Mouse (Mus musculus) forebrain, embryonic 13.5 days (tissue): Measurements from ENCODE around the gene Hist1h4d. TPM values are rescaled to one million over a fixed set of nuclear protein-coding genes. Genes with fewer than 3 reads are reported as not detected.
"Not testable (repeated sequence)": the region's sequence is repeated elsewhere in the genome, so short reads cannot be mapped to it uniquely, and the experiment has no call there.

Source experiments
- ATAC-seq: fragments of 200-750 bp; cut with Nextera tagmentation; 2 replicates; pipeline ENCODE4 v1.8.0; 2017
- H3K27ac ChIP-seq: fragments of 300-500 bp; sonication (generic); 2 replicates; pipeline ENCODE4 v1.5.1; 2015; ENCODE audit warnings: inconsistent platforms, mild to moderate bottlenecking, moderate library complexity
- H3K27me3 ChIP-seq: fragments of 300-500 bp; sonication (generic); 2 replicates; pipeline ENCODE4 v1.6.1; 2015; ENCODE audit warnings: mild to moderate bottlenecking, inconsistent platforms
- H3K36me3 ChIP-seq: fragments of 300-500 bp; sonication (generic); 2 replicates; pipeline ENCODE4 v1.6.1; 2015; ENCODE audit warnings: mild to moderate bottlenecking, inconsistent platforms; ENCODE audit not compliant: poor library complexity, severe bottlenecking
- H3K4me1 ChIP-seq: fragments of 300-500 bp; sonication (generic); 2 replicates; pipeline ENCODE4 v1.6.1; 2015; ENCODE audit warnings: inconsistent platforms
- H3K4me2 ChIP-seq: fragments of 300-500 bp; sonication (generic); 2 replicates; pipeline ENCODE4 v1.6.1; 2015; ENCODE audit warnings: inconsistent platforms, mild to moderate bottlenecking, moderate library complexity
- H3K4me3 ChIP-seq: fragments of 300-500 bp; sonication (generic); 2 replicates; pipeline ENCODE4 v1.5.1; 2015; ENCODE audit warnings: mild to moderate bottlenecking, inconsistent platforms
- H3K9ac ChIP-seq: fragments of 300-500 bp; sonication (generic); 2 replicates; pipeline ENCODE4 v1.6.1; 2015; ENCODE audit warnings: mild to moderate bottlenecking, inconsistent platforms
- H3K9me3 ChIP-seq: fragments of 300-500 bp; sonication (generic); replicated peaks from 2 replicates; pipeline ENCODE4 v1.6.1; 2016; ENCODE audit warnings: inconsistent platforms
- WGBS: fragments of 180-500 bp; shearing (Covaris S2); methylation state at CpG from one replicate; pipeline ENCODE4 v1.1.7; 2015; 5-methylcytosine and 5-hydroxymethylcytosine counted together
- polyA plus RNA-seq: library from polyadenylated mRNA; unstranded; fragments of >200 nt; fragmentation: Nextera tagmentation; extraction: Ambion mirVana; gene quantifications from 2 replicates; pipeline ENCODE4 v1.2.1, GENCODE M21; 2015

Gene Hist1h4d
- polyA plus RNA-seq, 1 experiment from 2014 or later = 172 TPM

GRCm38 (mm10) chr13:23577835-23578234, 3.6 kb upstream of the Hist1h4d start:
- no peaks in the 10 kb centered on the region for H3K27me3 ChIP-seq
- WGBS = 88% methylated on average over 1 of the region's 1 CpGs
- H3K9ac ChIP-seq = no peak overlapping the region
- H3K27ac ChIP-seq = peak overlapping the region; percentile 25; the same call in 1 of the 2 replicates
- no peak overlapping the region for H3K4me2 ChIP-seq
- H3K4me3 ChIP-seq = no peak overlapping the region
- H3K4me1 ChIP-seq = peaks cover 35% of the 10 kb centered on the region
- no peaks in the 10 kb centered on the region for H3K36me3 ChIP-seq
- no peak for ATAC-seq
- H3K9me3 ChIP-seq = no peaks in the 10 kb centered on the region

GRCm38 (mm10) chr13:23582219-23583056, 1.0 kb downstream of the Hist1h4d start:
- ATAC-seq = no peak
- no peaks in the 10 kb centered on the region for H3K36me3 ChIP-seq
- H3K4me2 ChIP-seq = peak overlapping the region; percentile 89
- peak overlapping the region; percentile 99 for H3K27ac ChIP-seq
- H3K4me3 ChIP-seq = peak overlapping the region; percentile 54
- H3K9ac ChIP-seq = peak overlapping the region; percentile 86
- H3K27me3 ChIP-seq = no peaks in the 10 kb centered on the region
- no peaks in the 10 kb centered on the region for H3K9me3 ChIP-seq
- 4% methylated on average over 6 of the region's 6 CpGs for WGBS
- peaks cover 41% of the 10 kb centered on the region for H3K4me1 ChIP-seq

GRCm38 (mm10) chr13:23583387-23584068, 2.1 kb downstream of the Hist1h4d start:
- no peaks in the 10 kb centered on the region for H3K27me3 ChIP-seq
- H3K4me1 ChIP-seq = peaks cover 40% of the 10 kb centered on the region
- no peak overlapping the region for H3K4me3 ChIP-seq
- ATAC-seq = no peak
- H3K4me2 ChIP-seq = peak overlapping the region; percentile 89
- peak overlapping the region; percentile 99 for H3K27ac ChIP-seq
- H3K9ac ChIP-seq = peak overlapping the region; percentile 31; the same call in 1 of the 2 replicates
- no peaks in the 10 kb centered on the region for H3K9me3 ChIP-seq
- H3K36me3 ChIP-seq = no peaks in the 10 kb centered on the region

DNA sequence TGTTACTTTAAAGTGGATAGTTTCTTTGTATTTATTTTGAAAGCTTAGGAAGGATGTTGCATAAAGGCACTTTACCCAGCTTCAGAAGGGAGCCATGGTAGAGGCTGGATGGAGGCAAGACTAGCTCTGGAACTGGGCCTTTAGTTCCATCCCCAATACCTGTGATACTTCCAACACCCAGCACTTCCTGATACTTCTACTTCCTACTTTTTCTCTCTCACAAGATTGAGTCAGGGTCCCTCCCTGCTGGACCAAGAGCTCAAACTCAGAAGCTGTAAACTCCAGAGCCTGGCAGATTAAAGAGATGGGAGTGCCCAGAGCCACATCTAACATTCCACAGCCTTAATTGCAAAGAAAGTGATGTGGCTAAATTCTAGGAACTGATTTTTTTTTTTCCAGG, 2.9 kb downstream of the Hist1h4d start:
- peak overlapping the region; percentile 85 for H3K9ac ChIP-seq
- peak overlapping the region; percentile 76 for H3K4me2 ChIP-seq
- no peak for ATAC-seq
- no peaks in the 10 kb centered on the region for H3K36me3 ChIP-seq
- H3K4me1 ChIP-seq = peaks cover 40% of the 10 kb centered on the region
- no peaks in the 10 kb centered on the region for H3K27me3 ChIP-seq
- no peaks in the 10 kb centered on the region for H3K9me3 ChIP-seq
- H3K4me3 ChIP-seq = peak overlapping the region; percentile 50
- H3K27ac ChIP-seq = peak overlapping the region; percentile 99

DNA sequence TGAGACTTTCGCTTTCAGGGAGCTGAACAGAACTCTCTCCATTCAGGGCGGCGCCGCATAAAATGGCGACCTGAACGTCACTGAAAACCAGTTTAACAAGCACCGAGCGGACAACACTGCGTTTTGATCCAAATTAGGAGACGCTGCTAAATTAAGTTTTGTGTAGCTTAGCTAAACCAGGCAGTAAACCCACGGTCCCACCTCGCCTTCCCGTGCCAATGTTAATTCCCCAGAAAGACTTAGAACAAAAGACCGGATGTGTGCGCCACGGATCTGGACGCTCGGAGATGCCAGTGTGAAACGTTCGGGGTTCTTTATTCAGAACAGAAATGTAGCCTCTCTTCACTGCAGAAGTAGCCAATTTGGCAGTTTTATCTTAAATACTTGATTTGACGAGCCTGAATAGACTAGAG, 3.6 kb downstream of the Hist1h4d start:
- Histone ChIP-seq H3K27ac (peak overlapping the region; percentile 99), H3K4me3 (peak overlapping the region; percentile 50), H3K36me3 (no peaks in the 10 kb centered on the region), H3K9ac (peak overlapping the region; percentile 85), H3K4me1 (peaks cover 40% of the 10 kb centered on the region), H3K4me2 (peak overlapping the region; percentile 76), H3K27me3 (no peaks in the 10 kb centered on the region), H3K9me3 (no peaks in the 10 kb centered on the region)
- under 1% methylated on average over 21 of the region's 21 CpGs for WGBS
- 0 out of 2 replicates have a peak, but pooled peaks have one; percentile 11 for ATAC-seq

GRCm38 (mm10) chr13:23585442-23586098, 4.2 kb downstream of the Hist1h4d start:
- not testable (repeated sequence) for H3K9me3 ChIP-seq, H3K27me3 ChIP-seq, H3K36me3 ChIP-seq
- Histone ChIP-seq H3K9ac (peak overlapping the region; percentile 85), H3K4me3 (peak overlapping the region; percentile 50), H3K4me1 (peaks cover 40% of the 10 kb centered on the region), H3K27ac (peak overlapping the region; percentile 99), H3K4me2 (peak overlapping the region; percentile 76)
- peak; percentile 90 for ATAC-seq
- 0% methylated on average over 34 of the region's 36 CpGs for WGBS

GRCm38 (mm10) chr13:23586099-23586939, 4.9 kb downstream of the Hist1h4d start:
- Histone ChIP-seq H3K27ac (peak overlapping the region; percentile 93), H3K4me3 (peak overlapping the region; percentile 50), H3K4me1 (peaks cover 40% of the 10 kb centered on the region), H3K9ac (peak overlapping the region; percentile 64), H3K27me3 (no peaks in the 10 kb centered on the region), H3K4me2 (peak overlapping the region; percentile 76), H3K9me3 (no peaks in the 10 kb centered on the region), H3K36me3 (no peaks in the 10 kb centered on the region)
- no peak for ATAC-seq
- under 1% methylated on average over 22 of the region's 22 CpGs for WGBS

- H3K4me3 ChIP-seq = peak overlapping the region; percentile 50
- no peaks in the 10 kb centered on the region for H3K27me3 ChIP-seq
- H3K4me1 ChIP-seq = peaks cover 39% of the 10 kb centered on the region
- no peaks in the 10 kb centered on the region for H3K36me3 ChIP-seq
- H3K27ac ChIP-seq = peak overlapping the region; percentile 93
- H3K4me2 ChIP-seq = peak overlapping the region; percentile 76
- WGBS = 4% methylated on average over 1 of the region's 1 CpGs
- H3K9me3 ChIP-seq = no peaks in the 10 kb centered on the region
- ATAC-seq = no peak
- peak overlapping the region; percentile 64 for H3K9ac ChIP-seq
Measured at GRCm38 (mm10) chr13:23586940-23587225, 5.5 kb downstream of the Hist1h4d start.

DNA sequence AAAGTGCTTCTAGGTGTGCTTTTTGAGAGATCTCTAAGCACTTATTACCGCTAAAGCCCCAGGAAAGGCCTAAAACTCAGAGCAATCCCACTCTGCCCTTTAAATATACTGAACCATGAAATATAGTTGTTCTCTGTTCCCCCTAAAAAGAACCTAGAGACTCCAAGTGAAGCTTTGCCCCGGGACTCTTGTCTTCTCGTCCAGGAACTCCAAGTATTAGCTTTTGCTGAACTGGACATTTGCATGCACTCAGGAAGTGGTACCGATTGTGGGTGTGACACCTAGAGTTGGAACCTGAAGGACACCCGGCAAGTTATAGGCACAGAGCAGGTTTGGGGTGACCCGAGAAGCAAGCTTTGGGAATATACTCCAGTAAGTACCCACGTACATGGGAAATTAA, 9.8 kb downstream of the Hist1h4d start:
- Histone ChIP-seq H3K36me3 (no peaks in the 10 kb centered on the region), H3K9ac (no peak overlapping the region), H3K4me1 (peaks cover 9% of the 10 kb centered on the region; the same call in 1 of the 2 replicates), H3K27me3 (no peaks in the 10 kb centered on the region), H3K4me2 (no peak overlapping the region), H3K27ac (no peak overlapping the region), H3K9me3 (no peaks in the 10 kb centered on the region), H3K4me3 (no peak overlapping the region)
- 96% methylated on average over 7 of the region's 7 CpGs for WGBS
- no peak for ATAC-seq

- not testable (repeated sequence) for H3K4me1 ChIP-seq, ATAC-seq, H3K4me2 ChIP-seq, H3K27ac ChIP-seq, H3K36me3 ChIP-seq, H3K9me3 ChIP-seq, H3K27me3 ChIP-seq, H3K9ac ChIP-seq, H3K4me3 ChIP-seq
- WGBS = 95% methylated on average over 7 of the region's 7 CpGs
Measured at GRCm38 (mm10) chr13:23591886-23592285, 10.5 kb downstream of the Hist1h4d start.

DNA sequence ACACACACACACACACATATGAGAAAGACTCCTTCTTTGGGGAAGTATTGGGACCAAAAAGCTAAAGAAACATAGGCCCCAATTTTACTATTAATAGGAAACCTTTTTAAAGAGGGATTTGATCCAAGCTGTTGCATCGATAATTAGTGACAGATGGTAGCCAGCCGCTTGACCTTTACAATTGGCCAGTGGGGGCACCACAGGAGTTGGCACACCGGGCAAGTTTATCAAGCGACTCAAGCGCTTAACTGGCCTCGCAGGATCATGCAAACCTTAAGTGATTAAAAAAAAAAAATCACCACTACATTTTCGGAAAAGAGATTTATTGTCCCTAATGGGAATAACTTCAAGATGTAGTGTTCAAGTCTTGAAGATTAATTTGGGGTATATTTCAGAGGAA, 11.2 kb downstream of the Hist1h4d start:
- Histone ChIP-seq H3K27ac (no peak overlapping the region), H3K4me1 (no peaks in the 10 kb centered on the region), H3K9ac (no peak overlapping the region), H3K27me3 (no peaks in the 10 kb centered on the region), H3K9me3 (no peaks in the 10 kb centered on the region), H3K36me3 (no peaks in the 10 kb centered on the region), H3K4me2 (no peak overlapping the region), H3K4me3 (no peak overlapping the region)
- 91% methylated on average over 7 of the region's 7 CpGs for WGBS
- ATAC-seq = no peak
